Mouse (Mus musculus) hematopoietic stem cell, adult 5-6 weeks (primary cell): ENCODE measurements around the gene Spata16. TPM values are rescaled to one million over a fixed set of nuclear protein-coding genes. Genes with fewer than 3 reads are reported as not detected.

Experiments
- ATAC-seq, 2 experiments: fragments of 125-278 bp in 1 of 2; replicated peaks in 1 of 2; 2 replicates each; pipeline ENCODE4 v1.8.0; 2016 to 2017; ENCODE audit warnings: inconsistent platforms in 2 of 2, mild to moderate bottlenecking in 2 of 2, moderate number of reproducible peaks in 2 of 2, low read depth in 1 of 2, moderate TSS enrichment in 1 of 2; ENCODE audit not compliant: low FRiP score in 2 of 2, poor library complexity in 2 of 2, severe bottlenecking in 2 of 2, insufficient read depth in 1 of 2, low TSS enrichment in 1 of 2
- total RNA-seq: library from RNA; stranded (forward); fragments of 172-1452, 232-1000 nt; gene quantifications from 2 replicates; pipeline ENCODE4 v1.2.3, GENCODE M21; 2017

The Spata16 gene
- total RNA-seq, 1 experiment from 2014 or later: not detected

DNA sequence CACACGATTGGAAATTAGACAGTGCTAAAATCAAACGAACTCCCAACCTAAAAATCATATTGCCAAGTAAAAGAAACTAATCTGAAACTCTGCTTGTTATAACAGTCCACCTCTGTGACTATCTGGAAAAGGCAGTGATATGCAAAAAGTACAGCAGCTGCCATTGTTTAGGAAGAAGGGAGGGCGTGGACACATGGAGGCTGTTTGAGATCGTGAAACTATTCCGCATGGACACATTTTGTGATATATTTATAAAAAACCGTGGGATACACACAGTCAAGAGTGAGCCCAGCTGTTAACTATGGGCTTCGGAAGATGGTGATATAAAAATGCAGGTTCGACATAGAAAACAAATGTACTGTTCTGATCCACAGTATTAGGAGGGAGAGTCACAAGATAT, 176.9 kb downstream of the Spata16 start:
- ATAC-seq: no peak

DNA sequence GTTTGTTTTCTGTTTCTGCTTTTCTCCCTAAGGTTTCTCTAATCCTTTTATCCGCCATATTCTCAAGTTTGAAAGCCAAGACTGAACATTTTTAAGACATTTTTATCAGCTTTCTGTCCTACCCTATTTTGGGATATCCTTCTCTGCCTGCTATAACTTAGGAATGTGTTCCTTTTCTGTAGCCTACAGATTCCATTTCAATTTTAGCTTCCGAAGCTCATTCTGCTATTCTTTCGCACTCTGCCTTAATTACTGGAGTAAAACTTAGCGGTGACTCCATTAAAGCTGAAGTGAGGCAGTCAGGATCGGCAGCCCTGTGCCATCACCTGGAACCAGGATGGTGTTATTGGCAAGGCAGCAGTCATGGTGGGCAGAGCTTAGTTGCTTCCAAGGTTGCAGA, 178.3 kb downstream of the Spata16 start:
- no peak for ATAC-seq

DNA sequence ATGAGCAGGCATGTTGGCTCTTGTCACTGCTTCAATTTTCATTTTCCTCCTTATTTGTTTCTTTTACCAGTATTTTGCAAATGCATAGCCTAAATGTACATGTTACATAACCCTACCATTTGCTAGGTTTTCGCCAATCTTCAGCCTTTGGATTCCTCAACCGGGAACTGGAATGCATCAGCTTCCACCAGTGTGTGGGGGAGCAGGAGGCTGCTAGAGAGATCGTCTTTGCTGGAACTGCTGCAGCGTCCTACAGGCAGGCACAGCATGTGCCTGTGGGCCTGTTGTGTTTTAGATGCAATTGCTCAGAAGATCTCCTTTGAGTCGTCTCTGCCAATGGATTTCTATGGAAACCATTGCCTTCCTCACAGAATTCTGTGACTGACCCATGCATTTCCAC, 182.0 kb downstream of the Spata16 start:
- ATAC-seq: no peak

DNA sequence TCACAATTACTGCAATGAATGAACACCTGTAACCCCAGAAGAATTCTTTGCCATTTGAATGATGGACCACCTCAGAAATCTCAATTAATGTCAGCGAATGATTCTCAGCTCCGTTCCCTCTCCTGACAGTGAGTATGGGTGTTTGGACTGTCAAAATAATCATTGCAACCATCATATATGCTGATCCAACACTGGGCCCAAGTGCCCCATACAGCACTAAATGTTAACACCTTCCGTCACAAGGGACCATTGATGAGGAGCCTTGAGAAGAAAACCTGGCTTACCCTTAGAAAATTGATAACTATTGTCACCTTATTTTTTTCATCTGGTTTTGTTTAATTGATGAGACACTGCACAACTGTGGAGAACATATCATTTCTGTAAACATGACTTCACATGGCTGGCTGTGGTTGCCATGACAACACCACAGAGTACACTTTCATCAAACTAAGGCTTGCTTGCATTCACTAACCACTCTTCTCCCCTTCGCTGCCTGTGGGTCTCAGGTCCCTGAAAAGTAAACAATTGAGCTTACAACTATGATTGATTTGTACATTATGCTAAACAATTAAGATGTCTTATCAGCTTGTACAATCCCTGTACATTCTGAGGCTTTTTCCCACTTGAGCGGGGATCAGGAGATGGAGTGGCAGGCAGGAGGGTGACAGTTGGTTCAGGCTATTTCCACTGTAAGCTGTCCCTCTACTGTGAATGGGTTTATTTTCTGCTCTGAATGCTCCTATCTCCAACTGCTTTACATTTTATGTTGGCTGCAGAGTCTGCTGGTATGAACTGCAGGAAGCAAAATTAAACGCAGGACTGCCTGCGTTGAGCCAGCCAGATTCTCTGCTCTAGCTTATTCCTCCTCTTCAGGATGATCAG, 189.8 kb downstream of the Spata16 start:
- no peak for ATAC-seq

DNA sequence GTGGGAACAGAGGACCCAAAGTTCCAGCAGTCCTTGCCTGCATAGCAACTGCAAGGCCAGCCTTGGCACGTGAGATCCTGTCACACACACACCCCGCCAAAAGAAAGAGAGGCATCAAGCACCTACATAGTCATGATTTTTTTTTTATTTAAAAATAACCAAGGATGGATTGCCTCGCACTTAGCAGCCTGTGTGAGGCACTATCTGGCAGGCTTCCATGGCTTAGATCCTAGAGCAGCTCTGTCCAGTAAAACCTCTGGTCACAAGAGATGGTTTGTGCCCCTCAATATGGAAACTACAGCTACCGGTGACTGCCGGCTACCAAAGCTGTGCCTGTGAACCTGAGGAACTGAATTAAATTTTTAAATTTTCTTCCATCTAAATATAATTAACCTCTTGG, 195.5 kb downstream of the Spata16 start:
- no peak for ATAC-seq

DNA sequence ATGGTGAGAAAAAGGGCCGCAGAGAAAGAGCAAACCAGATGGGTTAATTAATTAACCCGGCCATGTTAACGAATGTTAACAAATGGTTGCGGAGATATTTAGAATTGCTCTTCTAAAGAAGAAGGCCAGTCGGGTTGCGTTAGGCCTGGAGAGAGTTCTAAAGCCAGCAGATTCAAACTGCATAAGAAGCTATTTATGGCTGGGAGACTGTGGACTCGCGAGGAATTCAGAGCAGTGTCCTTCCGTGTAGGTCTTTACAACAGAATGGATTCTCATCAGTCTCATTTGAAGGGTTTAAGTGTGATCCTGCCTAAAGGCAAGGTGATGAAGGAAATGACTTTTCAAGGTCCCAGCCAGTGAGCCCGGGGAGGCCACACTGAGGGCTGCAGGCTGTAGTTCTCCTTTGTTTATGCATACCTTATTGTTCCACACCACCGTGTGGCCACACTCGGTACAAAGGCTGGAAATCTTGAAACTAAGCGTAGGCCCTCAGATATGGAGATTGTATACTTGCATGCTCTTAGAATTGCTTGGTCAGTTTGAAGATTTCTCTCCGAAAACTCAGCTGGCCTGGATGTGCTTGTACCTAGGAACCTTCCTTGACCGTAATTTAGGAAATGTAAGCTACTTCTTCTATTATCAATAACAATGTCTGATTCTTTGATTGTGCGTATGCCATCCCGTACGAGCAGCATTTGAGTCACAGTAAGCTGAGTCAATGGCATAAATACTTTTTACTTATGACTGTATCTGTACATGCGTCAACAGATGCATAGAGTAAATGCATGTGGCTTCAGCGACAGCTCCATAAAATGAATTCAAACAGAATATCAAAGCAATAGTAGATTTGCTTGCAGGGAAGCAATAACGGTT, 197.0 kb downstream of the Spata16 start:
- ATAC-seq: peak; percentile 90 to 96

DNA sequence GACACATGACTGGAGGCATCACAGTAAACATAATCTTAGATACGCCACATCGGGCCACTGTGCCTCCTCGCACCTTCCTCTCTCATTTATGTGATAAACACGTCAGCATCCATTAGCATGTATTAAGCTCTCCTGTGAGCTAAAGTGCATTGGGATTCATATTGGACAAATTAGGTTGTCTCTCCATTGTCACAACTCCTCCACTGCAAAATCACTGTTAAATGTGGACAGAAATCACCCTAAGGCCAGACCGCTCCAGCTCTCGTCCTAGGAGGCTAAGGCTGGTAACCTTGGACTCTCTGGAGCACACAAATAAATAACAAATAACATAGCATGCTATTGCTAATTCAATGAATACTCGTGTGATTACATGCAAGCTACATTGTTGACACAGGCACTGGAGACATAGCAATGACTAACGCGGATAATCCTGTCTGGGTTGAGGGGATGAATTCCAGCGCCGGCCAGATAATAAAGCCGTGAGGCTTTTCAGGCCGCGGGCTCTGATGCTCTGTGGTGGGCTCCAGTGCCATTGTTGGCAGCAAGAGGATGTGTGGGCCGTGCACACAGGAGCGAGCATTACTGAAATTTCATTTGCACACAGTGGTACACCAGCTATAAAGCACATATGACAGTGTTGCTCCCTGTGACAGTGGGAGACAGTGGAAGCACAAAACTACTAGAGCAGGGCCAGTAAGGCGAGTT, 197.8 kb downstream of the Spata16 start:
- ATAC-seq: no peak

DNA sequence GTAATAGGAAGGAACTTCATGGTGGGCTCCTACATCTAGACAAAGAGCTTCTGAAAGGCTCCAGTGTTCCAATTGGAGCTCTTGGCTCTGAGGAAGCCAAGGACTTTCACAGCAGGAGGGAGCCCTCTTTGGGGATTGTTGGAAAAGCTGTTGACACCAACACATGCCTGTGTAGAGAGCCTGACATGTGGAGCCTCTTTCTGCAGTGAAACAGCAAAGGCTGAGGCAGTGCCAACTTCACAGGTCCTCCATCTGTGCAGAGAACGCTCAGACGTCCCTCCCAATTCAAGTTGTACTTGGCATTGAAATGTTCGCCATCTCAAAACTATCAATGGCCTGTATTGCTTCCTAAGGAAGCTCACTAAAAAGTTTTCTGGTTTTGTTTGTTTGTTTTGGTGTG, 207.6 kb downstream of the Spata16 start:
- no peak for ATAC-seq

DNA sequence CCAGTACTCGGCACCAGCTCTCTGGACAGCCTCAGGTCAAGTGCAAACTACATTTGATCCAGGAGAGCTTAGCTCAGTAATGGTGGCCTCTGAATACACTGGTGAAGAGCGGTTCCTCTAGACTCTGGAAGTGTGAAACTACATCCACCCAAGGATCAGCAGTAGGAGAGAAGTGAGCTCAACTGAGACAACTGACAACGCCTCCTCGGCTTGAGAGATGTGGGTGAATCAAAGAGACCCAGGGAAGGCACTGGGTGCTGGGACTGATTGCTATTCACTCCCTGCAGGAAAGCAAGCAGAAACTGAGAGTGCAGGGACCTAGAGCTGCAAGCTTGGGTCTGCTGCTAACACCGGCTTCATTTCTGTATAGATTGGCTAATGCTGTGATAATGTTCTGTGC, 210.5 kb downstream of the Spata16 start:
- no peak for ATAC-seq

DNA sequence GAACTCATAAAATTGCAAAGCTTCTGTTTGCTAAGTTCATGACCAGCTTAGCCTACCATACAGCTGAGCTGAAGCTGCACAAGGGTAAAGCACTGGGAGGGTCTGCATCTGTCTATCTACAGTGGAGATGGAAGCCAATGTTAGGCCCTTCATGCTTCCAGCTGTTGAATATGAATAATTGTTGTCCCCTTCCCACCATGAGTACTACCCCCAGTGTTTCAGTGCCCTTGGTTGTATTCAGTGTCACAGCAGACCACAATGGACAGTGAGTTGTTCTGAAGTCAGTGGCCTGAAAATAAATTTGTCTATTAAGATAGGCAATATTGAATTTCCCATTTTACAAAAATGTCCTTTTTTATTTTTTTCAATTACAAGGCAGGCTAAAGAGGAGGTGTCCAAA, 212.8 kb downstream of the Spata16 start:
- no peak for ATAC-seq

DNA sequence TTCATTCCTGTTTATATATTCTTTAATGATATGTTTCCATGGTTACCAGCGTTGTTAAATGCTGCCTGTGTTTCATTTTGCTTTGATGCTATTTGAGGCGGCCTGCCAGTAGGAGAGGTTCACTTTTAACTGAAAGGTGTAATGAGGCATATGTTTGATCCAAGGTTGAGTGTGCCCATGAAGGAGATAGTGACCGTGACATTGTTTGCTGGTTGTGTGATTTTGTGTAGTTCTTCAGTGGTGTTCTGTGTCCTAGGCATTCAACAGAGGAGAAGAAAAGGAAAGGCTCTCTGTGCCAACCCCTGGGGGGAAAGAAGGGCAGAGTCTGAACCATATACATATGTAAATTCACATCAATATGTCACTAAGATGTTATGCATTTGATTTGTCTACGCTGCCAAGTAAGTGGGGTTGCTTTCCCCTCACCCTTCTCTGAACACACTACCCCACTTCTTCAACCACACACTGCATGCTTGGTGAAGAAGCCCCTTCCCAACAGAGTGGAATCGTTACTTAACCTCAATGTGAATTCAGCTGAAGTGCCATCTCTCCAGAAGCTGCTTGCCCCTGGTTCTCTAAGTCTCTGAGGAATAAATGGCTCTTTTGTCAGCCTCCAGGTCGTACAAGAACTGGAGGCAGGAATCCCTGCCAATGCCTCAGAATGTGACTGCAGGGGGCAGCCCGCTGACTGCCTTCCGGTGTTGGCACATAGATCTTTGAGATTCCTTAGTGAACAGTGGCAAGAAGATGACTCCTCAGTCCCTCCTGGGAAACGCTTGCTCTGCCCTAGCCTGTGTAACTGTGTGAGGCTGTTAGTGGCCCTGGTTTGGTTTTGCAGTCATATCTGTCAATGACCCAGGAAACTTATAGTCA, 213.5 kb downstream of the Spata16 start:
- no peak for ATAC-seq

DNA sequence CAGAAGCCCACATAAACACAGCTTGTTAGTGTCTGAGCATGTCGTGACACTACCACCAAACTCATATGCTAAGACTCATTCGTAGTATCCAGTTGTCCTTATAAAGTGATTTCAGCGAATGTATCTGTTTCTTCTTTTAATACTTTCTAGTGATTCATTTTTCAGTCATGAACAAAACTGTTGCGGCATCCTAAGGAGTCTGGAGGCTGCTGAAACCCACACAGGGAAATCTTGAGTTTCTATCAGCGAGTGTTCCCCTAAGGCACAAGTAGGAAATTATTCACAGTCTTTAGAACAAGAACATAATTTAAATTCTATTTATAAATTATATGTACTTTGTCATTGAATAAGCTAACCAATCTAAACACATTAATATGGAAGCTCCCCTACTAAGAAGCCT, 216.1 kb downstream of the Spata16 start:
- no peak for ATAC-seq

DNA sequence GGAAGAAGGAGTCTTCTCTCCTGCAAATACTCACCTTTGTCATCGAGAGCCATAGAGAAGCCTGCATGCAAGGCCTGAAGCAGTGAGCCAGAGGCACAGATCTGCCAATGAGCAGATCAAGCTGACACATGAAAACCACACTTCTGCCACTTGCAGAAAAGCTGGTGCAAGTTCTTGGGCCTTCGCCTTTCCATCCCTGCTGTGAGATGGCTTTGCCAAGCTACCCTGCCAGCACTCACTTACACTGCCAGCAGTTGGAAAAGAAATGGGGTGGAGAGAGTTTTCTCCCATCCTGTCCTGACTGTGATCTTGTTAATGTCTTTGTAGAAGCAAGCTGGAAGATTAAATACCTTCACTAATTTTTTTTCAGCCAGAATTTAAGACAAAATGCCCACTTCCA, 237.3 kb downstream of the Spata16 start:
- ATAC-seq: no peak

DNA sequence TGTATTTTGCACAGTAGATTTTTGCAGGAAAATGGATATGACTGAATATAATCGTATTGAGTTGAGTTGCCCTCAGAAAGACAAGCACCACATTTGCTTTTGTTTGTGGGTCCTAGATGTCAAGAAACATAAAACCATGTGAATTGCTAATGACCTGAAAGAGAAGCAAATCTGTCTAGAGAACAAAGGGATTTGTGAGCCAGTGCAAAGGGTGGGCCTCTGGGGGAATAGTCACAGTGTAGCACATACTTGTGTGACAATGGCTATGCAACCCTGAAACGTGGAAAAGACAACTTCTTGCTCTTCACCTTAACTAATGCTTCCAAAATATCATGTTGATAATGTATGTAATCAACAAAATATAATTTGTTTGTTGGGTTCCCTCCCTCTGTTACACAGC, 239.9 kb downstream of the Spata16 start:
- ATAC-seq: no peak

DNA sequence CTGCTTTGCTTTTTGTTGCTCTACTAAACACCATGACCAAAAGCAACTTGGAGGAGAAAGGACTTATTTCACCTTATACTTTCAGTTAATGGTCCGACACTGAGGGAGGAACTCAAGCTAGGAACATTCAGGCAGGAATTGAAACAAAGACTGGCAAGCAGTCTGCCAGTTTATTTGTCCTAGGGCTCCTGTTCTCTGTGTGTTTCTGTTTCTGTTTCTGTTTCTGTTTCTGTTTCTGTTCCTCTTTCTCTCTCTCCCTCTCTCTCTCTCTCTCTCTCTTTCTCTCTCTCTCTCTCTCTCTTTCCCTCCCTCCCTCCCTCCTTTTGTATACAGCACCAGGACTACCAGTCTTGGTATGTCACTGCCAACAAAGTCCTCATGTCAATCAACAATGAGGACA, 279.2 kb downstream of the Spata16 start:
- ATAC-seq: no peak

DNA sequence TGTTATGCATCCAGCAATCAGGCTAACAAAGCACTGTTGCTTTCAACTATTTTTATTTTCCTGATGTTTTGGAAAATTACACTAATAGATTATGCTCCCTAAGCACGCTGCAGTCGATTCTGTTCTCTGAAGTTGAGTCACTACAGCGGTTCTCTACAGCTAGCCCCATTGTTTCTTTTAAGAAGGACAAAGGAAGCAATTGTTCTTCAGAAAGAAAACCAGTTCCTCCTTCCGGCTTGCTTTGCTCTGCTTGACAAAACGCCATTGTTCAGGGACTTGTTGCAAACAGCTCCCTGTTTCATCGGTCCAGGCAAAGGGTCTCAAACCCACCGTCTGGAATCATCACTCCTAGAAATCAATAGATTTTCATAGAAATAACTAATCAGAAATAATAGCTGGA, 283.6 kb downstream of the Spata16 start:
- ATAC-seq: no peak

DNA sequence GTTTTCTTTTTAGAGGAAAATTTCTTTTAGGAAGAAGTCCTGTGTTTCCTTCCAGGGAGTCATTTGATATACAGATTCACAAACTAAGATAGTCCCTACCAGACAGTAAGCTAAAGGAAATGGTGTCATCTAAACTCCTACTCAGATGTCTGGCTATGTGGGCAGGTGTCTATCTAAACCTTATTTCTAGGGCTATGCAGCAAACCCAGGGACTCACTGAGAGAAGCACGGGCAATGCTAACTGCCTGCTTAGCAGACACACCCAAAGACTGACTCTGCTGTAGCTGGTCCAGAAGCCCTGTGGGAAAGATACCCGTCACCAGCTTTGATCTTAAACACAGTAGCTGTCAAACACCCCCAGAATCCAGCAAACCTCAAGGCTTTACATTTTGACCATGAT, 284.2 kb downstream of the Spata16 start:
- ATAC-seq: no peak
